Mouse (Mus musculus): ENCODE measurements around the gene Epb41l4b. TPM values are rescaled to one million over a fixed set of nuclear protein-coding genes. Genes with fewer than 3 reads are reported as not detected.

Gene Epb41l4b
- 10 to 100 TPM; 14.8 to 18.4 TPM for total RNA-seq (2021)
- long read RNA-seq, experiment 1, full-length matches to known transcripts: 3 of 10 reads
- long read RNA-seq, experiment 1, partial matches to known transcripts: 1 of 10 reads
- long read RNA-seq, experiment 1, other reads (novel, unspliced or antisense): 6 of 10 reads
- long read RNA-seq, experiment 2, partial matches to known transcripts: 1 of 2 reads
- long read RNA-seq, experiment 2, other reads (novel, unspliced or antisense): 1 of 2 reads

DNA sequence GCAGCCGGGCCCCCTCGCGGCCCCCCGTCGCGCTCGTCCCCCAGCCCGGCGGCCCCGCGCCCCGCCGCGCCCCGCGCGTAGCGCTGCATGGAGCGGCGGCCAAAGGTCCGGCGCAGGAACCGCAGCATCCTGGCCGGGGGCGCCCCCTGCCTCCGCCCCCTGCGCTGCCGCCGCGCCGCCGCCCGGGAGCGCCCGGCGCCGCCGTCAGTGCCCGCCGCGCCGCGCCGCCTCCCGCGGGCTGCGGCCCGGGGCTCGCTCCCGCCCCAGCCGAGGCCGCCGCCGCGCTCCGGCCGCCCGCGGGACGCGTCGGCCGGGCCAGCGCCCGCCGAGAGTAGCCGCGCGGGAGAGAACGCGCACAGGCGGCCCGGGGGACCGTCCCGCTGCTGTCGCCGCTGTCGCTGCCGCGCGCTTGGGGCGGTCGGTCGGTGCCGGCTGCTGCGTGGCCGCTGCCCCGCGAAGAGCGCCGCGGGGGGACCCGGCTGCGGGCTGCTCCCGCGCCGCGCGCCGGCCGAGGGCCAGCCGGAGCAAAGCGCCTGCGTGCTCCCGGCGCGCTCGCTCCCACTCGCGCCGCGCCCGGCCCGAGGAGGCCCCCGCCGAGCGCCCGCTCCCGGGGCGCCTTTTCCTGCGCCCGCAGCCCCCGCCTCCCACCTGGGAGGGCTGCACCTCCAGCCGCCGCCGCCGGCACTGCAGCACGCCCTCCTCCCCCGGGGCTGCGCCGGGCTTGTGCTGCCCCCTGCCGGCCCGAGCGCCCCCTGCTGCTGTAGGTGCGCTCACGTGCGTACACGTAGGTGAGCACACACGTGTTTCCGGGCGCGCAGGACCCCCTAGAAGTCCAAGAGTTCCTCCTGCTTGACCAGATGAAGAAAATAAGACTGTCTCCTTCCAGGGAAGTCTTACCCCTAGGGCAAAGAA is at the start of gene Epb41l4b:
Epb41l4b (minus strand) TSS at position 412 of the 912 bp plus-strand sequence.
- DNase-seq (ENCODE audit: low spot score in 2 of 2): peak; percentile 73 to 76

DNA sequence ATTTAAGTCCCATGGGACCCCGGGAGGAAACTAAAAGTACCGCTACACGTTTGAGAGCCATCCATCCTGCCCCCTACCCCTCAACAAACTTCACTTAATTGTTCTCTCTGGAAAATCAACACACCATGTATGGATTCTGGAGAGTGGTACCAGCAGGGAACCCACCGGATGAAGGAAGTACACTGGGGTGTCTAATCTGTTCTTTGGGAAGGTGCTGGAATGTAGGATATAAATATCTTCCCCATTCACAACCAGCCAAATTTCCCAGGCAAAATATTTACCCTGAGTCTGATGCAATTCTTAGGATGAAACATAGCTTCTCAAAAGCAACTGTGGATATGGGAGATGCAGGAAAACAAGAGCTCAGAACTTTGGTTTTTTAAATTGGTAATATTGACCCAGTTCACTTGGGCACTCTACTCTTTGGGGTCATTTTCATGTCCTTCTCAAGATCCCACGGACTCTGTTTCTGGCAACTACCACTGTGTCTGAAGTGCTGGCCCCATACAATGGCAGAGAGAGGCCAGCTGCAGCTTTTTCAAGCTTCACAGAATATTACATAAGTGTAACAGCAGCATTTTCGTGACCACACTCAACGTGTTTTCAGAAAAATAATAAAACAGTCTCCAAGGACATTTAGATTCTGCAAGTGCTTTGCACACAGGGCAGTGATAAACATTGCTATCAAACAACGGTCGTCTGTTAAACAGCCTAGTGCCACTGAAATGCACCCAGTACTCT is 48.5 kb upstream of the Epb41l4b start:
- no peak for DNase-seq (ENCODE audit: low spot score in 2 of 2)

DNA sequence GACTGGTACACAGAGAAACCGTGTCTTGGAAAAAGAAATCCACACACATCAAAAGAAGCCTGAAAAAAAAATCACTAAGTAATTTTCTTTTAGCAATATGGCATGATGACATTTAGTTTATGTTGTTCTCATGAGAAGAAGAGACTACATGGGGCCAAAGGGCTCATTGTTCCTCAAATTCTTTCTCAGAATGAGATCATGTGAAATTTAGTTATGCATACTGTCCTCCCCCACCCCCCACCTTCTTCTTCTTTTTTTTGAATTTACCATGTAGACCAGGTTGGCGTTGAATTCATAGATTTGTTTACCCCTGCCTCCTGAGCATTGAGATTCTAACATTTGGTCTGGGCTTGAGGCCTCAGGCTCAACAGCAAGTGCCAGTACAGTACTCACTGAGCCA is 46.6 kb upstream of the Epb41l4b start:
- no peak for DNase-seq (ENCODE audit: low spot score in 2 of 2)

DNA sequence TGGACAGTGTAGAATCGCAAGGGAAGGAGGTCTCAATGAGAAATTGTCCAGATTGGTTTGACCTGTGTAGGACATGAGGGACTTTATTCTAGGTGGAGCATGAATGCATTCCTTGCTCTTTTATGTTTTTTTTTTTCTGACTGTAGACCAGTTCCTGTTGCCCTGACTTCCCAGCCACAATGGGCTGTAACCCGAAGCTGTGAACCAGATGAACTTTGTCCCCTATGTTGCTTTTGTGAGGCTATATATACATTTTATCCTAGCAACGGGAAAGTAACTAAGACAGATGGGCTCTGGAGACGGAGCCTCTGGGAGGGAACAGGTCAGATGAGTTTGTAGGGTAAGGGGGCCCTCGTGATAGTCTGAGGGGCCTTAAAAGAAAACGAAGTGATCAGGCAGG is 42.8 kb upstream of the Epb41l4b start:
- DNase-seq (ENCODE audit: low spot score in 2 of 2): no peak

DNA sequence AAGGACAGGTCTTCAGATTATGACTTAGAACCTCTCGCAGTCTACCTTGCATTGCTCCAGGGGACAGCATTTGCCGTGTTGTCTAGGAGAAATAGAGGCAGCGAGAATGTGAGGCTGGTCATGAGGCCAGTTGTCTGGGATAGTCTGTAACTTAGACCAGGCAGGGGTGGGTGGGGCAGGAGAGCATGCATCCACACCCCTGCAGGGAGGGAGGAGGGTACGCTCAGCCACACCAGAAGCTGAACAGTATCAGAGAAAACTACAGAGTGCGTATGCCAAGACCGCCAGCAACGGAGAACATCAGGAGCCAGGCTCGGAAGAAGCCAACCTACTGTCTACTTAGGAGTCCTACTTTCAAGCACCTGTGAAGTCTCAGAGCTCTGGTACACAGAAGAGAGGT is 42.2 kb upstream of the Epb41l4b start:
- DNase-seq (ENCODE audit: low spot score in 2 of 2): no peak

DNA sequence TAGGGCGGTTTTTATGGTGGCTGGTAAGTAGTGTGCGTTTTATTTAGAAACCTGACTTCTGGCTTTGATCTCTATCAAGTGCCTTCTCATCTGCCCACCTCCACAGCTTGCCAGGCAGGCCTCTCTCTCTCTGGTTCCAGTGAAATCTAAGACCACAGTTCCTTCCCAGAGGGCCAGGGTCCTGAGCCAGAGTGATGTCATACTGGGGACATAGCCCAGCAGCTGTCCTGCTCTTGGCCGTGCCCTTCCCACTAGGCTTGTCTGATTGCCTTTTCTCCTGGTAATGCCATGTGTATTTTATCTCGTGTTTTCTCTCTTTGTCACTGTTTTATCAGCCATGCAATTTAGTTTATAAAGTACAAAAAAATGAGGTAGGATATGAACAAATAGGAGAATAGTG is 40.3 kb upstream of the Epb41l4b start:
- no peak for DNase-seq (ENCODE audit: low spot score in 2 of 2)

DNA sequence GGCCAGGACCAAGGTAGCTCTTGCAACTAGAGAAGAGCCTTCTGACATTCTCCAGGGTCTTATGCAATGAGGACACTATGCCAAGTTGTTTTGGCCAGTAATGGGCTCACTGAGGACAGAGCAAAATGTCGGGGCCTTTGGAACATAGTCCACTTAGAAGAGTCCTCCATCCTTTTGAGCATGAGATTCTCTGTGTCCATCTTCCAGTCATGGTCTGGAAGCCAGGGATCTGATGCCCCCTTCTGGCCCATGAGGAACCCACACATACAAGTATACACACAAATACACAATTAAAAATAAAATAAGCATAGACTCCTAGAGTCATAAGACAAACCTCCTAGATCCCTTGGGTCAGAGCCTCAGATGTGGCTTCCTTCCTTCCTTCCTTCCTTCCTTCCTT is 38.3 kb upstream of the Epb41l4b start:
- DNase-seq (ENCODE audit: low spot score in 2 of 2): no peak

DNA sequence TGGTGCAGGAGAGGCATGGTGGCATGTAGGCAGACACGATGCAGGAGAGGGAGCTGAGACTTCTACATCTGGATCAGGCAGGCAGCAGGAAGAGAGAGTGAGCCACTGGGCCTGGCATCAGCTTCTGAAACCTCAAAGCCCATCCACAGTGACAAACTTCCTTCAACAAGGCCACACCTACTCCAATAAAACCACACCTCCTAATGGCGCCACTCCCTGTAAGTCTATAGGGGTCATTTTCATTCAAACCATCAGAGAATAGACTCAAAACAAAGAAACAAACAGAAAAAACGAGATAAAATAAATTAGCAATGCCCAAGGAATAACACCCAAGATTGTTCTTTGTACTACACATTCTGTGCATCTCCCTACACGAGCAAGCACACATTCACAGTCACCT is 35.6 kb upstream of the Epb41l4b start:
- no peak for DNase-seq (ENCODE audit: low spot score in 2 of 2)

DNA sequence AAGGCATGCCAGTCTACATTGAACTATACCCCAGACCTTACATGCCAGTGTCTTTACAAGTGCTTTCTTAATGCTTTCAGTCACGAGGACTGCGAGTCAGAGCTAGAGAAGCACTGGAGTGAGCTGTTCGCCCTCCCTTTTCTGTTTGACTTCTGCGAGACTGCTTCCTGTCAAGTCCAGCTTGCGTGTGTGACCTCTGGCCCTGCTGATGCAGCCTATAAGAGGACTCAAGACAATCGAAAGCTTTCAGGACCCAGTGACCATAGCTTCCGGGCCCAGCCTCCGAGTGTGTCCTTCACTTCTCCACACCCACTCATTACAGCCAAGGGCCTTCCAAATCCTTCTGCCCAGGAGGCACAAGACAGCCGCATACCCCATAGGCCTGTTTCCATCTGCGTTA is 32.1 kb upstream of the Epb41l4b start:
- no peak for DNase-seq (ENCODE audit: low spot score in 2 of 2)

DNA sequence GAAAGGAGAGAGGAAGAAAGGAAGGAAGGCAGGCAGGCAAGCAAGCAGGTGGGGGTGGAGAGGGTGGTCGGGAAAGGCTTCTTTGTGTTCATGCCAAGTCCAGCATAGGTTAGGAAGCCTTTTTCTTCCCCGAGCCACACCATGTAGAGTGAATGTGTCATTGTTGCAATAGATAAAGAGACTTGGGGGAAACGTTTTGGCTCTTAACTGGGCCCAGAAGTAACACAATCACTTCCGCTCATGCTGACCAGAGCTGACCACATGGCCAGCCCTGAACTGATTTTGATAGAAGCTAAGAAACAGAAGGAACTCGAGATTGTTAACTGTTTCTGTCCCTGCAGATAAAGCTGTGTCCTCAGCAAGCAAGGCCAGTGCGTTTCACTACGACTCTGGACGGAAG is 29.6 kb upstream of the Epb41l4b start:
- DNase-seq (ENCODE audit: low spot score in 2 of 2): no peak

DNA sequence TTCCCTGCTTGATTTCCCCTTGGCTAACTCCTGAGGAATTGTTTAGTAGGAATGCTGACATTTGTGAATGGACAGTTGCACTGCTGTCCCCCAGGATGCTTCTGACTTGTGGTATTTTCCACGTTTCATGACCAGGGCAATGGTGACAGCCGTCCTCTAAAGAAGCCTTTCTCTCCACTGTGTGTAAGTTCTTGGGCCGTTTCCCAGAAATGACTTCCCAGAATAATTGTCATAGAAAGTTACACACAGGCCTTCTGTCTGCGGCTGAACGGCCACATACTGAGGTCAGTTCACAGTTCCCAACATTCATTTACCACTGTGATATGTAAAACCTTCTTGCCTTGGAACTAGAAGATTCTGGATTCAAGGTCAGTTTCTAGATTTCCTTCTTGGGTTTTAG is 28.6 kb upstream of the Epb41l4b start:
- no peak for DNase-seq (ENCODE audit: low spot score in 2 of 2)

DNA sequence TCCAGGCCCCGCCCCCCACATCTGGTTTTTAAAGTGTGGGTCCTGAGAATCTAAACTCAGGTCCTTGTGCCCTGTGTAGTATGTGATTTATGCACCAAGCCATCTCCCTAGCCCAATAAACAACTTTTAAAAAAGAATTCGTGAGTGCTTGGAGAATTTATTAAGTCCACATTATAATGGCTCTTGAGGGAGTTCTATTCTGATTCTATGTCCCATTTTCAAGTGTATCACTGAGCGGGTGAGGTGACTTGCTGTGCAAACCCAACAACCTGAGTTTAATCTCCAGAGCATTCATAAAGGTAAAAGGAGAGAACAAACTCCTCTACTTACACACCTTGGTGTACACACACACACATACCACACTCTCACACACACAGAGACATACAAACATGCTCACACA is 25.4 kb upstream of the Epb41l4b start:
- DNase-seq (ENCODE audit: low spot score in 2 of 2): no peak

DNA sequence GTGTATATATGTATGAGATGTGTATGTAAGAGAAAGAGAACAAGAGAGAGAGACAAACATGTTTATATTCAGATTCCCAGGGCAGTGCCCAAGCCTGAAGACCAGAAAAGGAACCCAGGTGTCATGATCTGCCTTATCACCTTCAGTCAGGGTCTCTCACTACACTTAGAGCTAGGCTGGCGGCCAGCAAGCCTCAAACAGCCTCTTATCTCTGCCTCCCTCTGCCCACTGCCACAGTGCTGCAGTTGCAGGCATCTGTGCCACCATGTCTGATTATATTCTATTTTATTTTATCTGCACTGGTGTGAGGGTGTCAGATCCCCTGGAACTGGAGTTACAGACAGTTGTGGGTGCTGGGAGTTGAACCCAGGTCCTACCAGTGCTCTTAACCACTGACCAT is 25.0 kb upstream of the Epb41l4b start:
- DNase-seq (ENCODE audit: low spot score in 2 of 2): no peak

DNA sequence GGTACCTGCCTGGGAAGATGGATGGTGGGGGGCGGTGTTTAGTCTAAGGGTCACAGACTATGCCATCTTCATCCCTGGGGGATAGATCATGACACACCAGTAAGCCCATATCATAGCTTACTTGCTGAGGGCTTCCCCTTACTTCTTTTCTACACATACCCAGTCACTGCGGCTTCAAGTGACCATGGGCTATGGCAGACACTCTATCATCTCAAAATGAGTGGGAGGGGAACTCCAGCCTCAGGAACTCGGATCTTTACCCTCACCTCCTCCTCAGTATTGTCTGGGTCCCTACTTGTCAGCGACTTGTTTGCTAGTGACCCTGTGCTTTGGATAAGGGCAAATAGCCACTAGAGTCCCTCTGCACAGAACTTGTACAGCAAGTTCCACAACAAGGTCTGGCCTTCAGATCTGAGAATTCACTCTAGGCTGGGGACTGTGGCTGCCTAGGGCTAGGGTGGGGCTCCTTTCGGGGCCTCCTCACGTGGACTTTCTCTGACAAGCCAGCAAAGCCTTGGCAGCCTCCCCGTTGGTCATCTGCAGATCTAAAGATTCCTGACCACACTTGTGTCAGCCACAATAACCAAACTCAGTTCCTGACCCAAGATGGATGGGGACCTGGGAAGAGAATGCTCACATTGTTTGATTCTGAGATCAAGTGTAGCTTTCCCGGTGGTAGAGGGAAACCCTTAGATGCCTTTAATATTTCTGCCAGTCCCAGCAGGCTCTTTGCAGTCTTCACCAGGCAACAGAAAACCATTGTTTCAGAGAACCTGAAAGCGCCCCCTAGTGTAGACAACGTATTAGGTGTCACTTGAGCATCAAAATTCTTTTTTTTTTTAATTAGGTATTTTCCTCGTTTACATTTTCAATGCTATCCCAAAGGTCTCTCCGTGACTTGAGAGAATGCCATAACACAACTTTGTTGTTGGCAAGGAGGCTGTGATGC is 24.0 kb upstream of the Epb41l4b start:
- DNase-seq (ENCODE audit: low spot score in 2 of 2): no peak

DNA sequence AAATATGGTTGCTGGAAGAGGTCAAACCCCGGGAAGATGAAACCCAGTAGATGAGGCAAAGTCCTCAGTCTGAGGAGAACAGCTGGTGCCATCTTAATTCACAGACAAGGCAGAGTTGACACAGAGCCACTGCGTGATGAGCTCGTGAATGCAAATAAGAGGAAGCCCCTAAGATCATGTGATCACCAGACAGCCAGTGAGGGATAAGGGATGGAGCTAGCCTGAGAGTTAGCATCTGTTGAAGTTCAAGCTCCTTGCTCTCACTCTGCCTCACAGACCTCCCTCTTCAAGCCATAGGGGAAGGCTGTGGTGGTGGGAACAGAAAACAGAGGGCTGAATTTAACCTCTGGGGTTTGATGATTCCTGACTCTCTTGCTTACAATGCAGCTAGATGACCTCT is 22.4 kb upstream of the Epb41l4b start:
- no peak for DNase-seq (ENCODE audit: low spot score in 2 of 2)

DNA sequence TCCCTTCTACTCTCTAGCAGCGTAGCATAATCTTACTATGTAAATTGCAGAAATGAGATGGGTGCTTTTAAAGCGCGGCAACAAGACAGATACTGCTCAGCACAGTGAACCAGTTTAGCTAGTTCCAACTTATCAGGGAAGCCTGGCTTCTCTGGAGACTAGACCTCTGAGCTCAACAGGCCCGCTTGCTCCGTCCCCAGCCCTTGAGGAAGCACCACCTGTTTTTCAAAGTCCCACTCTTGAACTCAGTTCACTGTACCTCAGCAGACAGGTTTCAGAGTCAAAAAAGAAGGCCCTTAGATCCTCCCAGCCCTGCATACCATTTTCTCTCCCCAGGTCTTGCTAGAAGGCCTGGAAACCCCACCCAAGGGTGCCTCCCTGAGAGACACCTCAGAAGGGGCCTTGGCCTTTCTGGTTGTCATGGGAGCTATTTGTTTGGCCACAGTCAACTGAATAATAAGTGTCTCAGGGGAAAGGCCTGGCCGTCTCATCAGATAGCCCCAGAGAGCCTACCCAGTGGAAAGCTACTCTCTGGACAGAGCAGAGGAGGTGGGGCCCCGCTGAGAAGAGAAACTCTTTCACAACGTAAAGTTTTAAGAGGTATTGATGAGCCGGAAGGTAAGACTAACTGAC is 21.5 kb upstream of the Epb41l4b start:
- no peak for DNase-seq (ENCODE audit: low spot score in 2 of 2)

DNA sequence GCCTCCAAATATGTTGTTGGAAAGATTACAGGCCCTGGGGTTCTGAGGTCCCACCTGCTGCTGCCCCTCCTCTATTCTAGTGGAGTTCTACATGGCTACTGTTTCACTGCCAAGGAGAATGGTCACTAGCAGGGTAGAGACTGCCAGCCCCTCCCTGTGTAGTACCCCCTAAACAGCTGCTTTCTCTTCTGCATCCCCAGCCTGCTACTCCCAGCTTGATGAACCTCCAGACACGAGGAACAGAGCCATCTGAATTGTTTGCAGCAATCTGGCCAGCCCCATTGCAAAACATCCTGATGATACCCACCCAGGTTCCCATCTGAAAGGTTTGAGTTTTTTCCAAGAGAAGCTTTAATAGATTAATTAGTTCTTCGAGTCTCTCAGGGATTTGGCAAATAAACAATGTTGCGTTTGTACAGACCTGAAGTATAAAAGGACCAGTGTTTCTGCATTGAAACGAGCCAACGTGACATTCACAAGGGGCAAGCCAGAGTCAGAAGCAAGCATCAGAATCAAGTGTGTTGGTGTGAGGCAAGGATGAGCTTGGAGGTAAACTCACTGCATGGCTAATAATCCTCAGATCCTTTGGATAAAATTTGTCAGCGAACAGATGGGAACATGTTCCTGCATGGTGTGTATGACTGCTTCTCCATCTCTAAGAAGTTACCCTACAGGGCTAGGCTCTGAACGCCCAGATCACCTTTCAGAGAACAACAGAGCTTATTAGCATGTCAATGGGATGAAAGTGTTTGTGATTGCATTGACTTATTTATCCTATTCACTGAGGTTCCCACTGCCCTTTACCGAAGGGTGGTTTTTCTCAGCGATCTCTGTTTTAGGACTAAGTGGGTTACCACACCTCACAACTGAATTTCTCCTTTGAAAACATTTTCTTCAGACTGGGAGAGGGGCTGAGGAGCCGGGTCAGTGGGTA is 19.8 kb upstream of the Epb41l4b start:
- peak; percentile 47 to 67 for DNase-seq (ENCODE audit: low spot score in 2 of 2)

DNA sequence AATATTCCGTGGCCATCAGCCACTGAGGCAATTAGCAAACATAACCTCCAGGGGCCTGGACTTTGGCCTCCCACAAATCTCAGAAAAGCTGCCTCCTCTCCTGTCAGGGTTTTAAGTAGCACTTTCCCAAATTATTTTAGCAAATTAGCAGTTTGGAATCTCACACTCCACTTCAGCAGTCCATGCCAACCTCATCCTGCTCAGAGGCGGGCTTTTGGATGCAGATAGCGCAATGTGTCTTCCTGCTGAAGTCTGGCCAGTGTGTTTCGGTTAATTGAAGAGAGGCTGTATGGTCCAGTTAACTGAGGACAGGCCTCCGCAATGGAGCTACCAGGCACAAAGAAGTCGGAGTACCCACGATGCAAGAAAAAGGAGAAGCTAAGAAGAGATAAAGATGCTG is 17.3 kb upstream of the Epb41l4b start:
- DNase-seq (ENCODE audit: low spot score in 2 of 2): peak in 1 of 2 experiments; percentile 44

DNA sequence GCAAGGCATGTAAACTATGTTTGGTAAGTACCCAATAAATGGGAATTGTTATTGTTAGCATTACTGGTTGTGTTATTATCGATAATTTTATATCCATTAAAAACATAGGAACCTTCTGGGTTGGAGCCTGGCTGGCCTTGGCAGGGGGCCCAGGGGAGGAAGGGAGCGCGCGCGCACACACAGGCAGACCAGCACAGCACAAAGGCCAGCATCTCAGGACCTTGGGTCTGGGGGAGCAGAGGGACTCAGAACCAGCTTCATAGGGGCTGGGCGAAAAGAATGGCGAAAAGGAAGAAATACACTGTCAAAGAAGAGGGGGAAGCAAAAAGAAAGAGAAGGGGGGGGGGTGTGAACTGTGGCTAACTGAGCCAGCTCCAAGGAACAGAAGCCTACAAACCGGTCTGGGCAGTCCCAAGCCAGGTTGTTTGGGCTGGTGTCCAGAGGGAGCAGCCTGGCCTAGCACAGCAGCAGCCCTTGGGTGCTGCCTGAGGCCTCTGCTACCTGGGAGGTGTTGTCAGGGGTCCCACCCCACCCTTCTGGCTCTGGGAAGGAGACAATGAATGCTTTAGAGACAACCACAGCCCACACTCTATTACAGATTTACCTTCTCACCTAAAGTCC is 13.4 kb upstream of the Epb41l4b start:
- DNase-seq (ENCODE audit: low spot score in 2 of 2): no peak

Measured in layer of hippocampus, postnatal 14 days (tissue).